Comparison of ENCODE assay signal across 30 mouse cellular contexts in genomic region chr11:22034564-22035105, GRCm38 (mm10). TPM values are rescaled to one million over a fixed set of nuclear protein-coding genes. Genes with fewer than 3 reads are reported as not detected.
DNase-seq lines count a peak whose midpoint lies in the region; ATAC-seq and TF ChIP-seq lines count a peak whose summit lies in the region.
"Had no signal": no experiment of that assay in that cellular context is flagged by ENCODE, and none has a peak within 500 bp of the region (broad histone marks: within the 10 kb centered on the region; RNA-seq: fewer than 3 reads in every experiment).

No protein-coding gene starts in this region.

- no peaks in the 10 kb centered on the region for H3K9me3 ChIP-seq in forebrain, embryonic 10.5 days
- no peaks in the 10 kb centered on the region for H3K9me3 ChIP-seq in forebrain, embryonic 15.5 days
- H3K9me3 ChIP-seq in midbrain, embryonic 11.5 days (ENCODE audit: control insufficient read depth, low read length), result no peaks in the 10 kb centered on the region
- no peaks in the 10 kb centered on the region for H3K9me3 ChIP-seq in midbrain, postnatal 0 days (ENCODE audit: low read length)
- H3K9me3 ChIP-seq in forebrain, embryonic 12.5 days, result no peaks in the 10 kb centered on the region
- no peaks in the 10 kb centered on the region for H3K9me3 ChIP-seq in forebrain, embryonic 16.5 days (ENCODE audit: control insufficient read depth, low read length)
- H3K9me3 ChIP-seq: embryonic facial prominence, embryonic 12.5 days; embryonic facial prominence, embryonic 15.5 days; heart, embryonic 10.5 days; heart, embryonic 13.5 days had no signal

- H3K4me2 ChIP-seq in forebrain, embryonic 15.5 days (replicated peaks), result no peak overlapping the region
- H3K4me2 ChIP-seq in midbrain, embryonic 11.5 days, result peak overlapping the region; percentile 6; the same call in 1 of the 2 replicates
- no peak overlapping the region for H3K4me2 ChIP-seq in midbrain, postnatal 0 days (ENCODE audit: low read depth, low read length, poor library complexity, severe bottlenecking)
- H3K4me2 ChIP-seq in forebrain, embryonic 12.5 days, result no peak overlapping the region
- no peak overlapping the region for H3K4me2 ChIP-seq in forebrain, embryonic 16.5 days (ENCODE audit: low read length)
- H3K4me2 ChIP-seq: embryonic facial prominence, embryonic 12.5 days; embryonic facial prominence, embryonic 15.5 days; heart, embryonic 13.5 days; hindbrain, embryonic 14.5 days had no signal

- H3K36me3 ChIP-seq in forebrain, embryonic 10.5 days (replicated peaks), result no peaks in the 10 kb centered on the region
- H3K36me3 ChIP-seq in forebrain, embryonic 15.5 days, result no peaks in the 10 kb centered on the region
- no peaks in the 10 kb centered on the region for H3K36me3 ChIP-seq in midbrain, embryonic 11.5 days (ENCODE audit: control insufficient read depth, insufficient read depth, low read length)
- H3K36me3 ChIP-seq in midbrain, postnatal 0 days (ENCODE audit: insufficient read depth, low read length), result no peaks in the 10 kb centered on the region; the same call in 1 of the 2 replicates
- no peaks in the 10 kb centered on the region for H3K36me3 ChIP-seq in forebrain, embryonic 12.5 days (replicated peaks)
- no peaks in the 10 kb centered on the region for H3K36me3 ChIP-seq in forebrain, embryonic 16.5 days (ENCODE audit: control insufficient read depth, insufficient read depth)
- H3K36me3 ChIP-seq: embryonic facial prominence, embryonic 12.5 days; embryonic facial prominence, embryonic 15.5 days; heart, embryonic 10.5 days had no signal

- TF ChIP-seq CTCF in midbrain, postnatal 0 days (IDR thresholded peaks at IDR 0.05), result no peak

- no peak overlapping the region for H3K9ac ChIP-seq in forebrain, embryonic 15.5 days (replicated peaks)
- H3K9ac ChIP-seq in midbrain, embryonic 11.5 days (ENCODE audit: low read length), result no peak overlapping the region
- no peak overlapping the region for H3K9ac ChIP-seq in midbrain, postnatal 0 days (replicated peaks; ENCODE audit: low read length, poor library complexity, severe bottlenecking)
- H3K9ac ChIP-seq in forebrain, embryonic 12.5 days, result no peak overlapping the region
- H3K9ac ChIP-seq in forebrain, embryonic 16.5 days (replicated peaks; ENCODE audit: low read depth, low read length), result no peak overlapping the region
- H3K9ac ChIP-seq: embryonic facial prominence, embryonic 12.5 days; embryonic facial prominence, embryonic 15.5 days; heart, embryonic 13.5 days; hindbrain, embryonic 14.5 days had no signal

- no peak for ATAC-seq in forebrain, embryonic 15.5 days (replicated peaks)
- ATAC-seq in midbrain, embryonic 11.5 days (ENCODE audit: low FRiP score), result no peak
- no peak for ATAC-seq in midbrain, postnatal 0 days (ENCODE audit: low FRiP score)
- ATAC-seq in forebrain, embryonic 12.5 days (ENCODE audit: low FRiP score), result peak; percentile 73
- ATAC-seq in forebrain, embryonic 16.5 days, result 0 out of 2 replicates have a peak, but pooled peaks have one; percentile 19
- ATAC-seq: hindbrain, postnatal 0 days; inflammation-experienced regulatory T-cells, adult 6 months; intestine, embryonic 16.5 days had no signal

- no peak overlapping the region for H3K4me3 ChIP-seq in forebrain, embryonic 10.5 days
- no peak overlapping the region for H3K4me3 ChIP-seq in forebrain, embryonic 15.5 days
- no peak overlapping the region for H3K4me3 ChIP-seq in midbrain, embryonic 11.5 days (ENCODE audit: low read depth, low read length)
- no peak overlapping the region for H3K4me3 ChIP-seq in midbrain, postnatal 0 days (ENCODE audit: low read depth, low read length)
- H3K4me3 ChIP-seq in forebrain, embryonic 12.5 days (replicated peaks), result no peak overlapping the region
- no peak overlapping the region for H3K4me3 ChIP-seq in forebrain, embryonic 16.5 days (replicated peaks; ENCODE audit: low read length)
- H3K4me3 ChIP-seq: embryonic facial prominence, embryonic 12.5 days; embryonic facial prominence, embryonic 15.5 days; heart, adult 2 months; heart, embryonic 10.5 days; heart, embryonic 13.5 days had no signal

- WGBS in forebrain, embryonic 10.5 days, result 16% methylated on average over 7 of the region's 7 CpGs
- WGBS in forebrain, embryonic 15.5 days, result 4% methylated on average over 7 of the region's 7 CpGs
- WGBS in midbrain, embryonic 11.5 days, result 3% methylated on average over 7 of the region's 7 CpGs
- 15% methylated on average over 7 of the region's 7 CpGs for WGBS in midbrain, postnatal 0 days
- WGBS in forebrain, embryonic 12.5 days, result 4% methylated on average over 7 of the region's 7 CpGs
- WGBS in forebrain, embryonic 16.5 days, result 3% methylated on average over 7 of the region's 7 CpGs

- peak overlapping the region; percentile 51 for H3K27ac ChIP-seq in forebrain, embryonic 10.5 days
- no peak overlapping the region for H3K27ac ChIP-seq in forebrain, embryonic 15.5 days (replicated peaks)
- H3K27ac ChIP-seq in midbrain, embryonic 11.5 days (ENCODE audit: low read depth, low read length), result no peak overlapping the region; the same call in 1 of the 2 replicates
- H3K27ac ChIP-seq in midbrain, postnatal 0 days (ENCODE audit: low read depth, low read length), result no peak overlapping the region
- 0 out of 2 replicates have a peak overlapping the region, but pooled peaks have one; percentile 42 for H3K27ac ChIP-seq in forebrain, embryonic 12.5 days
- no peak overlapping the region for H3K27ac ChIP-seq in forebrain, embryonic 16.5 days (ENCODE audit: low read length)
- H3K27ac ChIP-seq: embryonic facial prominence, embryonic 12.5 days; embryonic facial prominence, embryonic 15.5 days; heart, adult 2 months; heart, embryonic 10.5 days; heart, embryonic 13.5 days; hindbrain, embryonic 14.5 days; hindbrain, postnatal 0 days had no signal

- H3K4me1 ChIP-seq in forebrain, embryonic 10.5 days, result peaks cover 74% of the 10 kb centered on the region
- H3K4me1 ChIP-seq in forebrain, embryonic 15.5 days, result peaks cover 9% of the 10 kb centered on the region
- H3K4me1 ChIP-seq in midbrain, embryonic 11.5 days (ENCODE audit: control insufficient read depth, insufficient read depth, low read length), result peaks cover 40% of the 10 kb centered on the region
- H3K4me1 ChIP-seq in midbrain, postnatal 0 days (ENCODE audit: insufficient read depth, low read length), result no peaks in the 10 kb centered on the region
- H3K4me1 ChIP-seq in forebrain, embryonic 12.5 days, result peaks cover 43% of the 10 kb centered on the region
- 0 out of 2 replicates have a peak, but pooled peaks cover 3% of the 10 kb centered on the region for H3K4me1 ChIP-seq in forebrain, embryonic 16.5 days (replicated peaks; ENCODE audit: control insufficient read depth, insufficient read depth, low read length)
- H3K4me1 ChIP-seq: embryonic facial prominence, embryonic 12.5 days; embryonic facial prominence, embryonic 15.5 days; heart, embryonic 13.5 days had no signal

- DNase-seq in forebrain, embryonic 10.5 days (ENCODE audit: extremely low spot score, low spot score), result peak; percentile 23
- no peak for DNase-seq in midbrain, embryonic 11.5 days (ENCODE audit: low spot score, missing footprints)
- no peak for DNase-seq in midbrain, postnatal 0 days (ENCODE audit: low spot score)
- DNase-seq in adrenal gland, adult 8-10 months, result no peak
- no peak for DNase-seq in cerebellum, adult 9-11 months
- DNase-seq: adrenal gland, postnatal 14 days; cerebellum, adult 18-20 months; cerebellum, adult 9-10 months; cerebellum, postnatal 25 days; gastrocnemius, postnatal 10 days; gastrocnemius, postnatal 36 days; heart, adult 2 months; heart, postnatal 14 days; heart, postnatal 4 days had no signal

- peaks cover 7% of the 10 kb centered on the region; the same call in 1 of the 2 replicates for H3K27me3 ChIP-seq in forebrain, embryonic 10.5 days (ENCODE audit: poor library complexity, severe bottlenecking)
- no peaks in the 10 kb centered on the region for H3K27me3 ChIP-seq in forebrain, embryonic 15.5 days
- no peaks in the 10 kb centered on the region for H3K27me3 ChIP-seq in midbrain, embryonic 11.5 days (ENCODE audit: control insufficient read depth, insufficient read depth, low read length)
- H3K27me3 ChIP-seq in midbrain, postnatal 0 days (ENCODE audit: insufficient read depth, low read length), result no peaks in the 10 kb centered on the region
- H3K27me3 ChIP-seq in forebrain, embryonic 12.5 days, result peaks cover 5% of the 10 kb centered on the region; the same call in 1 of the 2 replicates
- no peaks in the 10 kb centered on the region for H3K27me3 ChIP-seq in forebrain, embryonic 16.5 days (replicated peaks; ENCODE audit: control insufficient read depth, insufficient read depth, low read length)
- H3K27me3 ChIP-seq: embryonic facial prominence, embryonic 12.5 days; embryonic facial prominence, embryonic 15.5 days; heart, embryonic 13.5 days had no signal

RNA-seq across cellular contexts. Expression of gene Otx1, which starts 31.9 kb away (rescaled TPM):
- 39.2 and 46.1 TPM in 2 replicates for polyA plus RNA-seq in forebrain, embryonic 10.5 days (2016; fragmentation: Nextera tagmentation; extraction: Ambion mirVana)
- 9.8 and 10.6 TPM in 2 replicates for polyA plus RNA-seq in forebrain, embryonic 15.5 days (2015; fragmentation: Nextera tagmentation; extraction: Ambion mirVana)
- 40.6 and 43.7 TPM in 2 replicates for polyA plus RNA-seq in midbrain, embryonic 11.5 days (2014; fragmentation: Nextera tagmentation; extraction: Ambion mirVana)
- total RNA-seq in midbrain, postnatal 0 days (2014; rRNA removed), result 5.5 and 6.5 TPM in 2 replicates
- 7.6 and 8.1 TPM in 2 replicates for polyA plus RNA-seq in midbrain, postnatal 0 days (2015; fragmentation: Nextera tagmentation; extraction: Ambion mirVana)
- polyA plus RNA-seq in forebrain, embryonic 12.5 days (2016; fragmentation: Nextera tagmentation; extraction: Ambion mirVana), result 34.2 and 34.9 TPM in 2 replicates
- 9.3 and 9.5 TPM in 2 replicates for polyA plus RNA-seq in forebrain, embryonic 16.5 days (2015; fragmentation: Nextera tagmentation; extraction: Ambion mirVana)
- total RNA-seq in adrenal gland, adult 8-10 months (2022), result not detected
- total RNA-seq: adrenal gland, adult 18-20 months; adrenal gland, postnatal 14 days; common myeloid progenitor, adult 5-6 weeks; ES-E14; gastrocnemius, adult 18-20 months; gastrocnemius, postnatal 10 days; gastrocnemius, postnatal 36 days; granulocyte monocyte progenitor cell, adult 5-6 weeks; heart, adult 2 months had no signal
- polyA plus RNA-seq: inflammation-experienced regulatory T-cells, adult 6 months; intestine, embryonic 16.5 days had no signal

Comparison
In these comparisons a context has a peak if more than half of its experiments do, and no peak if none do; other contexts are left out.
1. H3K27ac ChIP-seq: peak in forebrain, embryonic 10.5 days (single experiment) and forebrain, embryonic 12.5 days (single experiment); none in forebrain, embryonic 15.5 days (single experiment), midbrain, embryonic 11.5 days (single experiment), midbrain, postnatal 0 days (single experiment) and forebrain, embryonic 16.5 days (single experiment).
2. ATAC-seq: peak in forebrain, embryonic 12.5 days (single experiment) and forebrain, embryonic 16.5 days (single experiment); none in forebrain, embryonic 15.5 days (single experiment), midbrain, embryonic 11.5 days (single experiment) and midbrain, postnatal 0 days (single experiment).